Mouse (Mus musculus) T-helper 17 cell (primary cell): ENCODE results near the gene Ube2l3.

Source experiments
- in situ Hi-C, 2 experiments: fragments of 300-600 bp; cut with MboI, MseI; formaldehyde crosslinking; loops; 1 replicate in 1 of 2; 2 replicates in 1 of 2; pipeline ENCODE4 v1.15.1; 2025; ENCODE audit warnings: high pct_unique_total_duplicates in 2 of 2

Ube2l3 gene

DNA sequence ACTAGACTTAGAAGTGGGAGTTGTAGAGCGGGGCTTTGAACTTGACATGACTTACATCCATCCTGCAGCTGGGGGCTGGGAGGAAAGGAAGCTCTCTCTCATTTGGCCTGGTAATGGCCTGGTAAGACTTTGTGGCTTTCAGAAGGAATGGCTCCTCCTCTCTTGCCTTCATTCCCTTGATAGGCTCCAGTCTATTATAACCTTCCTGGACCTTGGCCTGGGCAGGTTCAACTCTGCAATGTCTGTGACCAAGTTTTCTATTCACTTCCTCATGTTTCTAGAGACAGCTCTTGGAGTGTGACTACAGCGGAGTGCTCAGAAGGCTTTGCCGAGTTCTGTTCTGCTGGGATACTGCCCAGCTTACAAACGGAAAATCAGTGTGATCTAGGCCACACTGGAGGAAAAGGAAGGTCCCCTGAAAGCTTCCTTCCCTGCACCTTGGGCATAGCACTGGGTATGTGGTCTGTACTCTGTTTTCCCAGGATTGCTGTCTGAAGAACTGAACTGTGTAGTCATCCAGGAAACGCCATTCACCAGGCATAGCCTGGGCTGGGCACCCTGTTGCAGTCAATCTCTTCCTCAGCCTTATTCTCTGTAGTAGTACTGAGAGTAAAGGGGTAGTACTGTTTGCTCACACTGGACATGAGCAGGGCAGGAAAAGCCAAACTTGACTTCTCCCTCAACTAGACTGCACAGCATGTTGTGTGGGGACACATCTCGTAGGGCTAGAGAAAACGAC lies 51.8 kb downstream of the Ube2l3 start:
- in situ Hi-C loops, result loop anchor here in 1 of 2 experiments (5.0 kb wide), 1 partner anchor 47 kb away; no protein-coding TSS in a partner anchor

DNA sequence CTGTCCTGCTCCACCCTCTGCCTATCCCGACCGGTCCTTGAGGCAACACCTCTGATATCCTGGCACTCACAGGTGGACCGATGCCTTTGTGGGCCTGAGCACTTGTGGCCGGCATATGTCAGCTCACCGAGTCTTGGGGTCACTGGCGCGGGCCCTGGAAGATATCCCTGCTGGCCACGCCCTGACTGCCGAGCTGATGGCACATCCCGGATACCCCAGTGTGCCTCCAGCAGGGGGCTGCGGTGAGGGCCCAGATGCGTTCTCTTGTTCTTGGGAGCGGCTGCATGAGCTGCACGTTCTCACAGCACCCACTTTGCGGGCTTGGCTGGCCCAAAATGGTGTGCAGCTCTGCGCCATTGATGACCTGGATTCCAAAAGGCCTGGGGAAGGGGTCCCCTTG lies 54.4 kb downstream of the Ube2l3 start:
- in situ Hi-C loops, result loop anchor here in 1 of 2 experiments (5.0 kb wide), 1 partner anchor 54 kb away; the partner anchor contains the start of gene Ube2l3

DNA sequence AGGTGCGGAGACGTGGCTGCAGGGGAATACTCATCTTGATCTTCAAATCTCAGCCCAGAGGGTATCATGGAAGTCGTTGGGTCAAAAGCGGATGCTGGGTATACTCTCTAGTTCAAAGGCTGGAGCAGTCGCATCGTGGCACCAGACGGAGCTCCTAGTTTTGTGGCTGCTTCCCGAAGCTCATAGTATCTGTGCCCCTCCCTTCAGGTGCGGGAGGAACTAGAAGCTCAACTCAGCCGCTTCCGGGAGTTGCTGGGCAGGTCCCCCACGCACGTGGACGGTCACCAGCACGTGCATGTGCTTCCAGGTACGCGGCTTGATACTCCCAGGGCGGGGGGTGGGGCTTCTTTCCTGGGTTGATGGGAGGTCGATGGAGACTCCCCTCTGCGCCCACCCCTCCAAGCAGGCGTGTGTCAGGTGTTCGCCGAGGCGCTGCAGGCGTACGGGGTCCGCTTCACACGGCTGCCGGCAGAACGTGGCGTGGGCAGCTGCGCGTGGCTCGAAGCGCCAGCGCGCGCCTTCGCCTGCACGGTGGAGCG lies 55.0 kb downstream of the Ube2l3 start:
- in situ Hi-C loops, result loop anchor here in 1 of 2 experiments (5.0 kb wide), 1 partner anchor 55 kb away; the partner anchor contains the start of gene Ube2l3

DNA sequence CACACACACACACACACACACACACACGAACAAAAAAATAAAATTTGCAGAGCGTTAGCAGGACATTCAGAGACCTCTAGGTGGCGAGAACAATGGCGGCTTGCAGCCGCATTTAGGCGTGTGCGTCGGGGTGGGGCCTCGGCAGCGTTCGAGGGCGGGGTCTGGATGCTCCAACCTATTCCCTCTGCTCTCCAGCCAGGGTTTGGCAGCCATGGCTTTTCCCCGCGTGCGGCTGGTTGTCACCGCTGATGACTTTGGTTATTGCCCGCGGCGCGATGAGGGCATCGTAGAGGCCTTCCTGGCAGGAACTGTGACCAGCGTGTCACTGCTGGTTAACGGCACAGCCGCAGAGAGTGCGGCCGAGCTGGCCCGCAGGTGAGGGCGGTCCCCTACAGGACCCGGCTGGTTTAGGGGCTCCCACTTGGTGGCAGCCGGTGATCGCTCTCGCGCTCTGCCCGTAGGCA lies 55.6 kb downstream of the Ube2l3 start, which contains the start of gene Ccdc116:
Gene Ccdc116, minus strand, starts transcription at position 458 of the 464 bp plus-strand sequence.
- in situ Hi-C loops, result loop anchor here in 1 of 2 experiments (5.0 kb wide), 1 partner anchor 55 kb away; the partner anchor contains the start of gene Ube2l3

DNA sequence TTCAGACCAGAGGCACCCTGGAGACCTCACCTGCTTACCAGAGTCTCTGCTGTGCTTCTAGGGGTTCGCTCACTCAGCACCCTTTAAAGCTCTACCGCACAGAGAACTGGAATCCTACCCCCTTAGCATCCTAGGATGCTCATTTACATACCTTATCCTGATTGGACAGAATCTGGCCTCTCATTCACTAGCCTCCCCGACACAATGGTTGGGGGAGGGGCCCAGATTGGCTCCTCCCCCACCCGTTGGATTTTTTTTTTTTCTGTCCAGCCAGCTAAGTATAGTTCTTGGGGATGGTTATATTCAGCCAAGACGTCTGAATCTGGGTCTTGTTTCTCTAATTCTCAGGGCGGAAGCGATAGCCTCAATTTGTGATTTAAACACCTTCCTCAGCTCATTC lies 58.1 kb downstream of the Ube2l3 start, which contains the start of gene Ydjc:
Gene Ydjc, plus strand, starts transcription at position 283 of the 400 bp plus-strand sequence.
- in situ Hi-C loops, result no loop called here

DNA sequence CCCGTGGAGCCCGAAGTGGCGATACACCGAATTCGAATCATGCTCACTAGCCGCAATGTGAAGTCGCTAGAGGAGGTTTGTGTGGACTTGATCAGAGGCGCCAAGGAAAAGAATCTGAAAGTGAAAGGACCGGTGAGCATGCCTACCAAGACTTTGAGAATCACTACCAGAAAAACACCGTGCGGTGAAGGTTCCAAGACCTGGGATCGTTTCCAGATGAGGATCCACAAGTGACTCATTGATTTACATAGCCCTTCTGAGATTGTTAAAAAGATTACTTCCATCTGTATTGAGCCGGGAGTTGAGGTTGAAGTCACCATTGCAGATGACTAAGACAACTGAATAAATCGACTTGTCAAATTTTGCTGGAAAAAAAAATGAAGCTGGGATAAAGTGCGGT lies 65.1 kb downstream of the Ube2l3 start:
- in situ Hi-C loops, result loop anchor here (5.0 to 10.0 kb wide), 3 partner anchors 35 to 397 kb away; partner anchors contain the start of gene Thap7 (in 1 of the 2)

DNA sequence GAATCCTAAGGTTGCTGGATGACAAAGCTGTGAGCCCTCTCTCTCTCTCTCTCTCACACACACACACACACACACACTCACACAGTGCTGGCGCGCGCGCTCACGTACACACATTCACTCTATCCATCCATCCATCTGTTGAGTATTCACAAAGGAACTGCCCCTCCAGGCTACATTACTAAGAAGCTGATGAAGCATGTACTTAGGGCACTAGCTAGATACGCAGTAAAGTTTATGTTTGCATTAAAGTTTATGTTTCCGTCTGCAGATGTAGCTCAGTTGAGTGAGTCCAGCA lies 69.6 kb downstream of the Ube2l3 start:
- in situ Hi-C loops, result loop anchor here in 1 of 2 experiments (10.0 kb wide), 1 partner anchor 402 kb away; the partner anchor contains the start of gene Thap7

DNA sequence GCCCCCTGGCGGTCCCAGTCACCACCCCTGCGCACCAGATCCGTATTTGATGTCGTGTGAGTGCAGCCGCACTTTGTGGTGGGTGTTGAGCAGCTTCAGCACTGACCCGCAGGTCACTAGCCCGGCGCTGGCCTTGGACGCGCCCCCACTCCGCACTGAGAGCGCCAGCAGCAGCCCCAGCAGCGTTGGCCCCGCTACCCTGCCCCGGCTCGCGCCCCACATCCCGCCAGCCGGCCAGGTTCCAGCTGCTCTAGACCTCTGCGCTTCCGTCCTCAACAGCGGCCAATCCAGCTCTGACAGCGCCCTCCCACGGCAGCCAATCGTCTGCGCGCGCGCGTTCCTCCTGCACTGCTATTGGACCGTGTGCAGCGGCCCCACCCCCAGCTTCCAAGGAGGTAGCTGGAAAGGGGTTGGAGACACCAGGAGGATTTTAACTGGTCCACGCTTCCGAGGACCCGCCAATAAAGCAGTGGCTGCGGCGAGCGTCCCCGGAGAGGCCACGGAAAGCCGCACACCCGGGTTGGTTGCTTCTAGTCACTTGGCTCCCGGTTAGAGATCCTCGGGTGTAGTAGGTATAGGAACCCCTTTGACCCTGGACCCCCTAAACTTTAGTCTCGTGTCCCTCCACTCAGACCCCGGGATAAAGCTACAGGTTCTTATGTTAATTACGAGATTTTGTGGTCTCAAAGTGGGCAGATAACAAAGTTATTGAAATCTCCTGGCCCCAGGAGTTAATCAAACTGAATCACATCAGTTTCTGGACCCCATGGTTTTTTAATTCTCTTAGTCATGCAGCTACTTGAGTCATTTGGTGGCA lies 70.2 kb downstream of the Ube2l3 start, which contains the start of gene Sdf2l1:
Gene Sdf2l1, minus strand, starts transcription at position 295 of the 817 bp plus-strand sequence.
- in situ Hi-C loops, result loop anchor here in 1 of 2 experiments (10.0 kb wide), 1 partner anchor 403 kb away; the partner anchor contains the start of gene Thap7

DNA sequence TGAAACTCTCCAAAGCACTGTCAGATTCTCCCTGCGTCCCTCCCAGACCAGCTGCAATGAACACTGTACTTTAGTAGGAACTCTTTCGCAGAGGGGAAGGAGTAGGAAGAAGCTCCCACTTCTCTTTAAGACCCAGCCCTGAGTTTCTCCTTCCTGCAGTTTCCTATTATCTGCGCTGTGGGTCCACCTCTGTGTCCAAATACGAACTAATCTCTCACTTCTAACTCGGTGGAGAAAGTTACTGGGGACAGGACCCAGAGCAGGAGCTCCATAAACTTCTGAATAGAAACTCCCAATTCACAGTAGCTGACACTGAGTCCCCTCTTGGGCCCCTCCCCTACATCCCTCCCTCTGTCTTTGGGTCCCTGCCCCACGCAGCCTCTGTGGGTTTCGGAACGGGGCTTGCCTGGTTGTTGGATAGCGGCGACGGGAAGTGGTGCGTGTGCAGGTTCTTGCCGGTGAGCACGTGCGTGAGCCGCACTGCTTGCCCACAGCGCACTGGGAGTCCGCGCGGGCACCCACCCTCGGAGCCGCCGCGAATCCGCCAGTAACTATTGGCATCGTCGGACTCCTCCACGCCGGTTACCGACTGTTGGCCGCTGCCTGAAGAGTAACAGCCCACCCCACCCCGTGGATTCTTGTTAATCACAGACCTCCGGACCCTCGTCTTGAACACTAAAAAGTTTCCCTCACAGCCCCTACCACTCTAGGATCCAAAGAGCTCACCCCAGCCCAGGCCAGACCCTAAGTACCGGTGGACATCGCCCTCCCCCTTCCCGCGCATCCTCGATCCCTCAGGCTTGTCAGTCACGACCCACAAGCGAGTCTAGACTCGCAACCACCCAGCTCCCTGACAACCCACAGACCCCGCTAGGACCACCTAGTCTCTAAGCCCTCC lies 71.0 kb downstream of the Ube2l3 start:
- in situ Hi-C loops, result loop anchor here in 1 of 2 experiments (10.0 kb wide), 1 partner anchor 403 kb away; the partner anchor contains the start of gene Thap7

DNA sequence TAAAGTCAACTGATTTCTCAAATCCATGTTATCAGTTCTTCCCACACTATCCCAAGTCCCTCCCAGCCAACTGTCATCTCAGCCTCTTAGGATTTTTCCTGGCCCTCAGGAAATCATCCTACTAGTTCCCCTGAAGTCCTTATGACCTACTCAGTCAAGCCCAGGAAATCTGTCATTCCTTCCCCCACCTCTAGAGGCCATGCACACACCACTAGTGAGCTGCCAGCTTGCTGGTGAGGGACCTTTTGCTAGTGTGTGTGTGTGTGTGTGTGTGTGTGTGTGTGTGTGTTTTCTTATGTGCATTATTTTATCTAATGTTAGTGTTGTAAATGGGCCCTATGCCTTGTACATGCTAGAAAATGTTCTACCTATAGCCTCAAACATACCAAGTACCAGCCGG lies 75.2 kb downstream of the Ube2l3 start:
- in situ Hi-C loops, result no loop called here

DNA sequence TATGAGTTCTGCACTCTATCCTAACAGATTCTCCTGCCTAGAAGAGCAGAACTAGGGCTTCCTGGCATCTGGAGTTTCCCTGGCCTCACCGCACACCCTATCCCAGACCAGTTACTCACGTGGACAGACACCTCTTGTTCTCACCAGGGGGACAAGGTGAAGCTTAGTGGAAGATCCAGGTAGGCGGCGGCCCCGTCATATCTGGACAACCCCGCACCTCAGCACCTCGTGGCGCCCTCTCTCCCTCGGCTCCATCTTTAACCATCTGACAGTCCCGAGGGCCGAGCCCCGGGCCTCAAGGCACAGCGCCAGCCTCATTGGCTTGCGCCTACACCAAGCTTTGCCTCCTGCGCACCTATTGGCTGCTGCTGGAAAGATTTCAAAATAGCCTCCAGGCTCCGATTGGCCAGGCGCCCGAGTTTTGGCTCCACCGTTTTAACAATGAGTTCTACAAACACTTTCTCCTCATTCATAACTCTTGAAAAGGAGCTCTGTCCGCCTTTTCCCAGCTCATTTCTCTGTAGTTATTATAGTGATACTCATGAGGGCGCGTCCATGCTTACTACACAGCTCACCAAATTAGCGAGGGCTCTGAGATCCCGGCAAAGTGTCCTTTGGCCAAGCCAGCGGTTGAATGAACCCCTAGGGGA lies 77.5 kb downstream of the Ube2l3 start, which contains the start of gene 2610318N02Rik:
Gene 2610318N02Rik, minus strand, starts transcription at position 297 of the 650 bp plus-strand sequence.
- in situ Hi-C loops, result no loop called here

DNA sequence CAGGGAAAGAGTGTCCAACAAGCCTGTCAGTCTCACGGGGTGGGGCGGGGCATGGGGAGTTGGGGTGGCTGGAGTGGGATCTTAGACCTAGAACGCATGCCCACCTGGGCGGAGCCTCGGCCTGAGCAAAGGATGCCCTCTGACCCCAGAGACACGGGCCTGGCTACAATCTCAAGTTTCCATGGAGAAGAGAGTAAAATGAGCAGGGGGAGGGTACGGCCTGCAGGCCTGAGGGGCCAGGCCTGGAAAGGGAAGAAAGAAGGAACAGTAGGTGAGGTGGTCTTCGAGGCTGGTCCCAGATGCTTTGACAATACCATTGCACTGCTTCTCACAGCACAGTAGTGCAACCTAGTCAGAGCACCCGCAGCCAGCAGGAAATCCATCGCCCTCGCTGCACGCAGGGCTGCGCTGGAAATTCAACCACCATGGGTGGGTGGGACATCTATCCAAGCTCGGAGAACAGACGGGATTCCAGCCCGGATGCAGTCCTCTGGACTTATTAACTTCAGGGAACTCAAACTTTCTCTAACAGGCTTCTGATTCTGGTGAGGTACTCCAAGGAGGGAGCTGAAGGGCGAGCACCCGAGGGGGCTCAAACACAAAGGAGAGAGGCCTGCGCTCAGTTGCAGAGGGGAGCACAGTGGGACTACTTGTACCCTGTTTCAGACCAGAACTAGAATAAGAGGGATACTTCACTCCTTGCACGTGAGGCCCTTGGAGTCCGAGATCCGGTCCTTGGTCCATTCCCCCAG lies 78.2 kb downstream of the Ube2l3 start:
- in situ Hi-C loops, result no loop called here

DNA sequence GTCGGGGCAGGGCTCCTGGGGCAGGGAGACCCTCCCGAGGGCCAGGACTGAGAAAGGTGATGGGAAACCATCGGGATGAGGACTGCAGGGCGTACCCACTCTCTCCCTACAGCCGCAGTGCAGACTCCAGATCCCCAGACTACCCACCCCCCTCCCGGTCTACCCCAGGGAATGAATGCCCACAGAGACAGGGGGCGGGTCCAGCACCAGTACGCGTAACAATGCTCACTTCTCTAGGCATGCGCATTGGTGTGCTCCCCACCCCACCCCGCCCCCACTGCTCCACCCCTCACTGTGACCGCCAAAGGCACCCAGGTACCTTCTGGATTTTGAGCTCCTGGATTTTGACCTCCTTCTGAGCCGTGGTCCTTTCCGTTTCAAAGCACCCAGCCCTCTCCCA lies 80.9 kb downstream of the Ube2l3 start:
- in situ Hi-C loops, result no loop called here

DNA sequence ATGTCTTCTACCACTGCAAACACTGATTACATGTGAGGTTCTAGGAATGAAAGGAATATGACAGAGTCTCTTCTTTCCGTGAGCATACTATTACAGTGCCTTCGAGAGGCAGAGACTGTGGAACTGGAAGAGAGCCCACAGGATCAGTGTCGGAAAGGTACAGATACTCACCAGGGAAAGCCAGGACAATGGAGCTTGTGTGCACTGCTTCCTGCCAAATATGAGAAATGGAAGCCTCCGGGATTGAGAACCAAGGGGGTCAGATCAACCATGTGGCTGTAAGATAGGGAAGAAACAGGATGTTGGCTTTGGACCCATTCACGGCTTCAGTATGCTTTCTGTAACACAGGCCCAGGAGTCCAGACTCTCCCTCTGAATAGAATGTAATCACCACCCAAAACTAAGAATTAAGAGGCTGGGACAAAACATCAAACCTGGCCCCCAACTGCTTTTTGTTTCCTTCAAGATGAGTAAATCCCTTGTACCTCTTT lies 85.1 kb downstream of the Ube2l3 start:
- in situ Hi-C loops, result loop anchor here (10.0 kb wide), 2 partner anchors 57 to 1157 kb away; no protein-coding TSS in a partner anchor

DNA sequence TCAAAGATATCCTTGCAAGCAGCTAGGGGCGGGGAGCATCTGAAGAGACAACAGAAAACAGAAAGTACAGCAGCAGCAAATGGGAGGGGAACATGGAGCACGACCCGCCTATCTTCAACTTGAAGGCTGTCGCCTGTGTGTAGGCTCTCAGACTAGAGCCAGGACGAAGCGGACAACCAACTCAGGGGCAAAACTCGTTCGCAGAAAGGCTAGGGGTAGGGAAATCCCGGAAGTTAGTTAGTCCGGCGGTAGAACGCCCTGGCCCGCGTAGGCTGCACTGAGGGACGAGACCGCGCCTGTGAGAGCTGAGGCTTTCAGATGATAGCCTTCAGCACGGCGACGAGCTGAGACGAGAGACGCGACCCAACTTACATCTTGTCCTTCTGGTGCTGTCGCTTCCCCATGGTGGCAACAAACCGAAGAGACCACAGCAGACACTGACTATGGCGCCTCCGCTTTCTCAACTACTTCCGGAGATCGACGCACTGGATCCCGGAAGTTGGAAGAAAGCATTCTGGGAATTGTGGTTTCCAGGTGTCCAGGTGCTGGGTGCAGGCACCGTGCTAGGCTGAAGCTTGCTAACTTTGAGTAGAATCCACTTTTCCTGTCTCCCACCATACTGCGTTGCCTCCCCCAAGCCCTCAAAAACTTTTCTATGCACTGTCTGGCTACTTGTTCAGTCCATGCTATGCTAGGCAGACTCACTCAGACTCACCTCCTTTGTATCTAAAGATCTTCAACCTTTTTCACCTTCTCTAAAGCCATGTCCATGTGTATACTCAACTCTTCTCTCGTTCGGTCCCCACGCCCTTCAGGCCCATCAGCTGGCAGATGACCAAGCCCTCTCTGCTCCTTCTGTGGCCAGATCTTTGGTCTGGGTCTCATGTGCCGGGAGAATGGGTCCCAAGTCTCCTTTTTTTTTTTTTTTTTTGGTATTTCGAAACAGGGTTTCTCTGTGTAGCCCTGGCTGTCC lies 91.4 kb downstream of the Ube2l3 start, which contains the start of gene Ppil2:
Gene Ppil2, minus strand, starts transcription at position 487 of the 973 bp plus-strand sequence.
- in situ Hi-C loops, result loop anchor here (5.0 to 10.0 kb wide), 3 partner anchors 64 to 1164 kb away; partner anchors contain the start of gene Tmem191c (in 1 of the 2)

DNA sequence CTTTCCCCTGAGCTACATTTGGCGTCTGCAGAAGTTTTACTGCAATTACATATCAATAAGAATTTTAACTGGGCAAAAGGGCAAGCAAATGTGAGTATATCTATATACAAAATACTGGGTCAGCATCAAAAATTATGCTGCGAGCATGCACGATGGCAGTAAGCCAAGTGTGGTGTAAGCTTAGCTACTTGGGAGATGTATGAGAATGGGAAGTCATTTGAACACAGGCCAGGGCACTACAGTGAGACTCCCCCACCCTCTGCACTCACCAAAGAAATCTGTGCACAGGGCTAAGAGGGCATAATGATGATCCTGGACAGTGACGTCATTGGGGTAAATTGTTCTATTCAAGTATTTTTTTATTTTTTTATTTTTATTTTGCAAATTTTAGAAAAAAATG lies 97.8 kb downstream of the Ube2l3 start:
- in situ Hi-C loops, result no loop called here

DNA sequence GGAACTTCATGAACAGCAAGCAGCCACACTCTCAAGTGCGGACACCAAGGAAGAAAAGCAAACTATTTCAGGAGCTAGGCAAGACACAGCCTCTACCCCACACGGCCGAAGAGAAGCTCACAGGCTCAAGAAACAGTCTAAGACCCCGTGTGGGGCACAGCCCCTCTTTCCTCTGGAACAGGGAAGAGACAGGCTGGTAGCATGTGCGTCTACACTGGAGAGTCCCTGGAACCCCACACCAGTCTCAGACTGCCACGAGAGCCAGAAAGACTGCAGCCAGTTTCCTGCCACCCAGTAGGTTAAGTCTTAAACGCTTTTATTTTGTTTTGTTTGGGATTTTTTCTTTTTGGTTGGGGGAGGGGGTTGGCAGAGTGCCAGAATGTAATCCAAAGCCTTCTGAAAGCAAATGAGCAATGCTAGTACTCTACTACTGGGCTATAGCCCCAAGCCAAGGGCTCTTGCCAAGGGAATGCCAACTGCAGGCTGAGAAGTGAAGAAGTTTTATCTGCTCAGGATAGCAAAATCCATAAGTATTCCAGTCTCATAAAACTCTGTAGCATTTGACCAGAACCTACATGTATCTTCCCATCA lies 99.7 kb downstream of the Ube2l3 start:
- in situ Hi-C loops, result no loop called here
